Mouse (Mus musculus) adrenal gland, adult 8-10 months (tissue): ENCODE measurements around the gene Megf6. TPM values are rescaled to one million over a fixed set of nuclear protein-coding genes. Genes with fewer than 3 reads are reported as not detected.

Experiments
- DNase-seq: peaks from one replicate; pipeline ENCODE4 v3.0.0; 2022
- total RNA-seq, 4 experiments: library from RNA; stranded (reverse); gene quantifications; 2 replicates each; pipeline ENCODE4 v1.2.4; 2022

The Megf6 gene
- total RNA-seq, 4 experiments from 2014 or later, result 1.2 to 3.8 (median 2.9) TPM

- DNase-seq, result no peak
Observed at GRCm38 (mm10) chr4:154252537-154253255, 82.2 kb downstream of the Megf6 start.

- no peak for DNase-seq
Observed at GRCm38 (mm10) chr4:154260755-154261154, 90.2 kb downstream of the Megf6 start.

GRCm38 (mm10) chr4:154262071-154262470, 91.5 kb downstream of the Megf6 start:
- DNase-seq, result no peak

GRCm38 (mm10) chr4:154267511-154267910, 97.0 kb downstream of the Megf6 start:
- DNase-seq, result no peak

GRCm38 (mm10) chr4:154269520-154269919, 99.0 kb downstream of the Megf6 start:
- no peak for DNase-seq

GRCm38 (mm10) chr4:154273000-154273399, 102.5 kb downstream of the Megf6 start:
- DNase-seq, result no peak

- DNase-seq, result no peak
Observed at GRCm38 (mm10) chr4:154279481-154279880, 109.0 kb downstream of the Megf6 start.

- no peak for DNase-seq
Observed at GRCm38 (mm10) chr4:154283671-154284070, 113.1 kb downstream of the Megf6 start.

- no peak for DNase-seq
Observed at GRCm38 (mm10) chr4:154293735-154294201, 123.2 kb downstream of the Megf6 start.

- no peak for DNase-seq
Observed at GRCm38 (mm10) chr4:154294262-154294731, 123.8 kb downstream of the Megf6 start.

- no peak for DNase-seq
Observed at GRCm38 (mm10) chr4:154297761-154298160, 127.2 kb downstream of the Megf6 start.

- DNase-seq, result no peak
Observed at GRCm38 (mm10) chr4:154299541-154300271, 129.2 kb downstream of the Megf6 start.

GRCm38 (mm10) chr4:154301466-154301881, 130.9 kb downstream of the Megf6 start, which contains the start of gene Arhgef16:
Arhgef16 (minus strand) TSS chr4:154301676.
- no peak for DNase-seq

GRCm38 (mm10) chr4:154309131-154309530, 138.6 kb downstream of the Megf6 start:
- no peak for DNase-seq

GRCm38 (mm10) chr4:154310576-154311262, 140.2 kb downstream of the Megf6 start:
- no peak for DNase-seq

- no peak for DNase-seq
Observed at GRCm38 (mm10) chr4:154312143-154312812, 141.7 kb downstream of the Megf6 start.

GRCm38 (mm10) chr4:154312935-154313621, 142.5 kb downstream of the Megf6 start:
- DNase-seq, result no peak

- no peak for DNase-seq
Observed at GRCm38 (mm10) chr4:154313622-154313967, 143.1 kb downstream of the Megf6 start.
